Mouse (Mus musculus) lung, postnatal 0 days (tissue): ENCODE data around the gene Haao.

ENCODE experiments used
- CTCF ChIP-seq: IDR thresholded peaks from 2 replicates; pipeline ENCODE4 v1.5.1; 2016; ENCODE audit warnings: antibody characterized with exemption, mild to moderate bottlenecking
- EP300 ChIP-seq: IDR thresholded peaks from 2 replicates; pipeline ENCODE4 v1.6.1; 2016; ENCODE audit warnings: antibody characterized with exemption, mild to moderate bottlenecking, control low read depth

- TF ChIP-seq CTCF (no peak), EP300 (no peak)
These were observed 42.7 kb downstream of the Haao start for GRCm38 (mm10) chr17:83805078-83805477.
